Mouse (Mus musculus) kidney, adult 2 months (tissue): Measurements from ENCODE around the gene Mprip.

Experiments
- CTCF ChIP-seq: fragments of 200-500 bp; conservative IDR thresholded peaks from 2 replicates; pipeline ENCODE4 v1.5.1; 2011; ENCODE audit warnings: low read depth, mild to moderate bottlenecking, control low read depth, low read length, moderate library complexity, mixed read lengths; ENCODE audit not compliant: insufficient read depth, insufficient read length
- POLR2A ChIP-seq: fragments of 200-500 bp; IDR thresholded peaks from one replicate; pipeline ENCODE4 v1.6.1; 2011; ENCODE audit warnings: low read depth, low read length, control low read depth

DNA sequence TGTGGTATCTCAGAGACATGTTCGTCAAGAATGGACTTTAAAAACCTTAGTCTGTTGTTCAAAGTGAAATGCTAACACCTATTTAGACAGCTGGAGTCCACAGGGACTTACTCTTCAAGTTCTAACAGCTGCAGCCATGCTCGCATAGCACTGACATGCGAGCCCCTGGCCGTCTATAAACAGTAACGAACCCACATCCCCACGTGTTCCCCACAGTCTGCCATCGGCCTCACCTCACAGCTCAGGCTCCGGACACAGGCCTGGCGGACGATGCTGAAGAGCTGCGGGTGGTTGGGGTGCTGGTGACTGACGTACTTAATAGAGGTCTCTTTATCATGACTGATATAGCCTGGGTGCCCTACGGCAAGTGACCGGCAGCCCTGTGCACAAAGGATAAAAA lies 142.4 kb downstream of the Mprip start:
- TF ChIP-seq CTCF, result no peak
- TF ChIP-seq POLR2A, result no peak
